Mouse (Mus musculus) megakaryocyte-erythroid progenitor cell, adult 5-6 weeks (primary cell): Measurements from ENCODE around the gene Pou3f4. TPM values are rescaled to one million over a fixed set of nuclear protein-coding genes. Genes with fewer than 3 reads are reported as not detected.
"Not testable (repeated sequence)": the region's sequence is repeated elsewhere in the genome, so short reads cannot be mapped to it uniquely, and the experiment has no call there.

Experiments
- ATAC-seq: replicated peaks from 2 replicates; pipeline ENCODE4 v1.8.0; 2016; ENCODE audit warnings: mild to moderate bottlenecking, inconsistent platforms; ENCODE audit not compliant: severe bottlenecking, poor library complexity, low FRiP score, low TSS enrichment
- total RNA-seq, 2 experiments: library from RNA; stranded (forward) in 1 of 2; stranded (reverse) in 1 of 2; fragments of 200-1000, 215-1000 nt in 1 of 2; fragments of >200 nt in 1 of 2; fragmentation: Nextera tagmentation in 1 of 2; gene quantifications; 2 replicates each; pipeline ENCODE4 v1.2.3; 2014 to 2017

The Pou3f4 gene
- total RNA-seq (2014; fragmentation: Nextera tagmentation) (not detected in 2 replicates), total RNA-seq (2017) (not detected in 2 replicates)

DNA sequence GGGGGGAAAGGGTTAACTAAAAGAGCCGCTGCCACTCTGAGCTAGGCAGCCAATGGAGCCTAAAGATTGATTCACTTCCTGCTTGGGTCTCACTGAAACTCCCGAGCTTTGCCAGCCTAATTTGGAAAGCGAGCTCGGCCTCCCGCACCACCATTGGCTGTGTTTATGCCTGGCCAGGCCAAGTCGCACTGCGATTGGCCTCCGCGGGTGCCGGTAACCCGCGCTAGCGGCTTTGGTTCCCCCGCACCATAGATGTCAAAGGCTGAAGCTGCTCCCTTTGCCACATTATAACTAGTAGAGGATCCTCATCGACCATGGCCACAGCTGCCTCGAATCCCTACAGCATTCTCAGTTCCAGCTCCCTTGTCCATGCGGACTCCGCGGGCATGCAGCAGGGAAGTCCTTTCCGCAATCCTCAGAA lies at the start of gene Pou3f4:
Pou3f4 (plus strand) TSS at position 130 of the 421 bp plus-strand sequence.
- ATAC-seq, result no peak

DNA sequence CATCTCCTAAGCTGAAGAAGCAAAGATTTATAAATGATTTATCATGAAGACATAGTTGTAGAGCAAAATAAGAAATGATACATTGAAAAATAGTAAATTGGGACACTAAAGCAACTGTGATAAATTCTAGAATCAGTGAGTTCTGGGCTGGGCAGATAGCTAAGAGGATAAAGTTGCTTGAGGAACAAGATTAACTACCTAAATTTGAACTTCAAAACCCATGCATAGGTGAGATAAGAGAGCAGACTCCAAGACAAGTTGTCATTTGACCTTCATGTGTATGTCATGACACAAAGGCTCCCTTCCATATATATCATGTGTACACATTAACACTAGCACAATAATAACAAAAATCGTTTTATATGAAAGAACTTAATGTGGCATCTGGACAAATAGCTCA lies 48.1 kb upstream of the Pou3f4 start:
- no peak for ATAC-seq

DNA sequence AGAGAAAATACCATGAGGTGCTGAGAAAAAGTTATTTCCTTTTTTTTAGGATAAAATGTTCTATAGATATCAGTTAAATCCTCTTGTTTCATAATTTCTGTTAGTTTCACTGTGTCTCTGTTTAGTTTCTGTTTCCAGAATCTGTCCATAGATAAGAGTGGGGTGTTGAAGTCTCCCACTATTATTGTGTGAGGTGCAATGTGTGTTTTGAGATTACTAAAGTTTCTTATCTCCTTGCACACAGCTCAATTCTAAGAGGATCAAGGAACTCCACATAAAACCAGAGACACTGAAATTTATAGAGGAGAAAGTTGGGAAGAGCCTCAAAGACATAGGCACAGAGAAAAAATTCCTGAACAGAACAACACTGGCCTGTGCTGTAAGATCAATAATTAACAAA lies 39.3 kb upstream of the Pou3f4 start:
- ATAC-seq, result not testable (repeated sequence)

DNA sequence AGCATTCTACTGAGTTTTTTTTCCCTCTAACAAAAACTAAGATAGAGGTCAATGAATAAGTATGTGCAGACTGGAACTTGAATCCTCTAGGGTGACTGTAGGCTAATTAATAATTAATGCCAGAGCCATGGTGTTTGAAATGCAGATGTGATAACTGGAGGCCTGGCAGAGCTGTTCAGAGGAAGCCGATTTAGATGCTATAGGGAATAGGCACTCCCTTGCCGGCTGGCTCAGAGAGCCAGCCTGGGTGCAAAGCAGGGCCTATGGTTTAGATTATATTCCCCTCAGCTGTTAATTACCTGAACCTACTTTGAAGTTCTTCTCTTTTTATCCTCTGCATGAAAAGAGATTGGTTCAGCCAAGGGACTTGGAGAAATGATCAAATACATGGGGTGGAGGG lies 11.6 kb upstream of the Pou3f4 start:
- ATAC-seq, result no peak

GRCm38 (mm10) chrX:110810001-110810578 lies 4.0 kb upstream of the Pou3f4 start:
- no peak for ATAC-seq

GRCm38 (mm10) chrX:110810753-110811506 lies 3.1 kb upstream of the Pou3f4 start:
- no peak for ATAC-seq

- ATAC-seq, result no peak
Measured at GRCm38 (mm10) chrX:110812071-110812470, 2.0 kb upstream of the Pou3f4 start.

DNA sequence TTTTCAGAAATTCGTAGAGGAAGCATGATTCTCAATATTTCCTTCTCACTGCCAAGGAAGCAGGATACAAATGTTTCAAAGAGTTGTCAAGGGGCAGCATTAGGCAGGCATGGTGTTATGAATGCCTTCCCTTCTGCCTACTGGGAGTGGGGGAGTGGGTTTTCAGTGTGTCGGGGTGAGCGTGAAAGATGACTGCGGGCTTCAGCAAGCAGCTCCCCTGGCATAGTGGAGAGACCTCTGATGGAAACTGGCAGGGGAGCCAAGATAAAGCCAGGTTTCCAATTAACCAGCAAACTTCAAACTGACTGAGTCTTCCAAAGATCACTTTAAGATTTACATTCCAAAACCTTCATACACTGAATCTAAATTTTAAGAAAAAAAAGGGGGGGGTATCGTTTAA lies 679 bp upstream of the Pou3f4 start:
- no peak for ATAC-seq

- no peak for ATAC-seq
Measured at GRCm38 (mm10) chrX:110814592-110815548, 790 bp downstream of the Pou3f4 start.

- ATAC-seq, result no peak
Measured at GRCm38 (mm10) chrX:110815549-110815930, 1.5 kb downstream of the Pou3f4 start.

DNA sequence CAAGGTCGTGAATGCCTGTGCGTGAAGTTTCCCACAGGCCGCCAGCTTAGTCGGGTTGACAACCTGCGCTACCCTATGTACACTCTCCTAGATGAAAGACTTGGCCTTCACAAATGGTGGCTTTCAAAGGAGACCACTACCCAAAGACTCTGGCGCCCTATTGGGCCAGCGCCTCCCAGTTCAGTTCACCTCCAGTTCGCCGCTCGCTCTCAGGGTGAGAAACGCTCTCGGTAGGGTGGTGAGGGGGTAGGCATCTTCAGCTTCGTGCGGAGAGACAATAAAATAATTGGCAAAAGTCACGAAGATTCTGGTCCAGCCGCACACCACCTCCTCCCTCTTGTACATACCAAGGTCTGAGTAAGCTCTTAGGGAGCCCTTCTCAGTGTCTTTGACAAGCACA lies 2.5 kb downstream of the Pou3f4 start:
- no peak for ATAC-seq

GRCm38 (mm10) chrX:110817211-110817610 lies 3.1 kb downstream of the Pou3f4 start:
- no peak for ATAC-seq

DNA sequence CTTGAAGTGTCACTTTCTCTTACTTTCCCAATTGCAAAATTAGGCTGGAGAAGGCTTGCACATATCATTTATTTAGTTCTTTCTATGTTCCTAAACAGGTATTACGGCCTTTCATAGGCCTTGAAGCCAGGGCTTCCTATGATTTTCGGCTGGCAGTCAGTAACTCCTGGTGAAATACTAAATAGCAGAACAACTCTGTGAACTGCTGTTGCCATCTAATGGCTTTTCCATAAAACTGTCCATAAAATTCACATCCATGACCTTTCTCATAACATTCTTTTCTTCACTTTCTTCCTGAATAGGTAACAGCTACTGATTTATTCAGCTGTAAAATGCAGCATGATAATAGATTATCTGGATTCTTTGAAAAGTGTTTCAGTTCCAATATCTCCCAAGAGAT lies 23.4 kb downstream of the Pou3f4 start:
- no peak for ATAC-seq

DNA sequence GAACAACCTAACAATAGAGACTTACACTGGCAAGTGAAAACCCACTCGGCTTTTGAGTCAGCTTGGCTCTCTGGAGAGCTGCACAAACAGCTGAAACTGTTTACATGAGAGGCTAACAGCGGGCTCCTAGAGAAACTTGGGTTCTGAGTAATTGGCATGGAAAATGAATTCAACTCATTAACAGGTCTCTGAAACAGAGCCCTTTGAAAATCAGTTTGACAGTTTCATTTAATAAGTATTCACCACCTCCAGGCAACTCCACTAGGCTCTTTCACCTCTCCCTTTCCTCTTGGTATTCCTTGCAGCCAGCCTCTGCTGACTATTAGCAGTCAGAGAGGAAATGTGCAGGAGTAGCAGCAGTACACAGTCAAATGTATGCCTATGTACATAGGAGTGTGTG lies 37.2 kb downstream of the Pou3f4 start:
- ATAC-seq, result no peak
